Mouse (Mus musculus) heart, embryonic 12.5 days (tissue): ENCODE results near the gene Sema3b. TPM values are rescaled to one million over a fixed set of nuclear protein-coding genes. Genes with fewer than 3 reads are reported as not detected.
"Not testable (repeated sequence)": the region's sequence is repeated elsewhere in the genome, so short reads cannot be mapped to it uniquely, and the experiment has no call there.

Source experiments
- ATAC-seq: fragments of 200-750 bp; cut with Nextera tagmentation; 2 replicates; pipeline ENCODE4 v1.8.0; 2017; ENCODE audit warnings: moderate TSS enrichment, moderate library complexity; ENCODE audit not compliant: insufficient number of reproducible peaks, low FRiP score
- H3K27ac ChIP-seq: fragments of 300-500 bp; sonication (generic); 2 replicates; pipeline ENCODE4 v1.5.1; 2016; ENCODE audit warnings: mild to moderate bottlenecking, moderate library complexity; ENCODE audit not compliant: poor library complexity, severe bottlenecking
- H3K27me3 ChIP-seq: fragments of 300-500 bp; sonication (generic); replicated peaks from 2 replicates; pipeline ENCODE4 v1.6.1; 2016; ENCODE audit warnings: mild to moderate bottlenecking, moderate library complexity
- H3K36me3 ChIP-seq: fragments of 300-500 bp; sonication (generic); 2 replicates; pipeline ENCODE4 v1.6.1; 2016; ENCODE audit warnings: mild to moderate bottlenecking, moderate library complexity
- H3K4me1 ChIP-seq: fragments of 300-500 bp; sonication (generic); replicated peaks from 2 replicates; pipeline ENCODE4 v1.6.1; 2016; ENCODE audit warnings: mild to moderate bottlenecking
- H3K4me2 ChIP-seq: fragments of 300-500 bp; sonication (generic); 2 replicates; pipeline ENCODE4 v1.6.1; 2016; ENCODE audit warnings: mild to moderate bottlenecking, moderate library complexity
- H3K4me3 ChIP-seq: fragments of 300-500 bp; sonication (generic); 2 replicates; pipeline ENCODE4 v1.5.1; 2016; ENCODE audit warnings: mild to moderate bottlenecking
- H3K9ac ChIP-seq: fragments of 300-500 bp; sonication (generic); 2 replicates; pipeline ENCODE4 v1.6.1; 2016; ENCODE audit warnings: mild to moderate bottlenecking, moderate library complexity
- H3K9me3 ChIP-seq: fragments of 300-500 bp; sonication (generic); replicated peaks from 2 replicates; pipeline ENCODE4 v1.6.1; 2016; ENCODE audit warnings: mild to moderate bottlenecking, moderate library complexity
- WGBS: fragments of 180-500 bp; shearing (Covaris S2); methylation state at CpG from one replicate; pipeline ENCODE4 v1.1.7; 2016; 5-methylcytosine and 5-hydroxymethylcytosine counted together
- polyA plus RNA-seq: library from polyadenylated mRNA; unstranded; fragments of >200 nt; fragmentation: Nextera tagmentation; extraction: Ambion mirVana; gene quantifications from 2 replicates; pipeline ENCODE4 v1.2.1, GENCODE M21; 2016

The Sema3b gene
- polyA plus RNA-seq, 1 experiment from 2014 or later, result 11.2 TPM

- Histone ChIP-seq H3K36me3 (peaks cover 38% of the 10 kb centered on the region), H3K9ac (peak within 1 kb of the TSS; percentile 88), H3K4me2 (peak within 1 kb of the TSS; percentile 91), H3K4me3 (peak within 1 kb of the TSS; percentile 88), H3K27me3 (no peaks in the 10 kb centered on the region), H3K4me1 (peaks cover 70% of the 10 kb centered on the region), H3K9me3 (no peaks in the 10 kb centered on the region), H3K27ac (peak within 1 kb of the TSS; percentile 71)
- 6% methylated on average over 18 of the region's 18 CpGs for WGBS
- ATAC-seq, result no peak
These were observed 41.2 kb downstream of the Sema3b start, which contains the start of gene Hyal2 for GRCm38 (mm10) chr9:107567702-107568319. Gene Hyal2, plus strand, starts transcription at chr9:107567945.

GRCm38 (mm10) chr9:107566855-107567254 is 42.2 kb downstream of the Sema3b start:
- 45% methylated on average over 3 of the region's 3 CpGs for WGBS
- peak; percentile 29 for ATAC-seq
- peaks cover 34% of the 10 kb centered on the region for H3K36me3 ChIP-seq
- no peaks in the 10 kb centered on the region for H3K27me3 ChIP-seq
- peaks cover 63% of the 10 kb centered on the region for H3K4me1 ChIP-seq
- no peak overlapping the region for H3K9ac ChIP-seq
- peak overlapping the region; percentile 91 for H3K4me2 ChIP-seq
- H3K9me3 ChIP-seq, result no peaks in the 10 kb centered on the region
- peak overlapping the region; percentile 71 for H3K27ac ChIP-seq
- H3K4me3 ChIP-seq, result peak overlapping the region; percentile 88; the same call in 1 of the 2 replicates

- H3K4me3 ChIP-seq, result no peak overlapping the region
These were observed 42.9 kb downstream of the Sema3b start for GRCm38 (mm10) chr9:107566041-107566709.

GRCm38 (mm10) chr9:107565556-107565955 is 43.5 kb downstream of the Sema3b start:
- not testable (repeated sequence) for H3K27me3 ChIP-seq, ATAC-seq, H3K9me3 ChIP-seq
- Histone ChIP-seq H3K36me3 (peaks cover 34% of the 10 kb centered on the region), H3K27ac (0 out of 2 replicates have a peak overlapping the region, but pooled peaks have one; percentile 52), H3K4me1 (peaks cover 50% of the 10 kb centered on the region), H3K4me3 (0 out of 2 replicates have a peak overlapping the region, but pooled peaks have one; percentile 4), H3K4me2 (peak overlapping the region; percentile 37; the same call in 1 of the 2 replicates), H3K9ac (peak overlapping the region; percentile 32; the same call in 1 of the 2 replicates)
- 44% methylated on average over 5 of the region's 5 CpGs for WGBS

More at GRCm38 (mm10) chr9:107566041-107566709, 42.9 kb downstream of the Sema3b start:
- peaks cover 56% of the 10 kb centered on the region for H3K4me1 ChIP-seq
- no peaks in the 10 kb centered on the region for H3K9me3 ChIP-seq
- ATAC-seq, result no peak
- H3K4me2 ChIP-seq, result peak overlapping the region; percentile 91
- H3K36me3 ChIP-seq, result peaks cover 34% of the 10 kb centered on the region
- peak overlapping the region; percentile 71 for H3K27ac ChIP-seq
- 54% methylated on average over 15 of the region's 15 CpGs for WGBS
- 0 out of 2 replicates have a peak overlapping the region, but pooled peaks have one; percentile 5 for H3K9ac ChIP-seq
- H3K27me3 ChIP-seq, result no peaks in the 10 kb centered on the region

- Histone ChIP-seq H3K4me1 (peaks cover 42% of the 10 kb centered on the region), H3K27ac (peak within 1 kb of the TSS; percentile 78), H3K36me3 (peaks cover 54% of the 10 kb centered on the region), H3K4me3 (peak within 1 kb of the TSS; percentile 98), H3K9ac (peak within 1 kb of the TSS; percentile 91), H3K4me2 (peak within 1 kb of the TSS; percentile 91), H3K27me3 (no peaks in the 10 kb centered on the region), H3K9me3 (no peaks in the 10 kb centered on the region)
- under 1% methylated on average over 46 of the region's 46 CpGs for WGBS
- peak; percentile 93 for ATAC-seq
These were observed 45.9 kb downstream of the Sema3b start, which contains the start of gene Tusc2 for GRCm38 (mm10) chr9:107563029-107563581. Gene Tusc2, plus strand, starts transcription at chr9:107563255.

- no peaks in the 10 kb centered on the region for H3K9me3 ChIP-seq
- 60% methylated on average over 3 of the region's 3 CpGs for WGBS
These were observed 52.7 kb downstream of the Sema3b start for GRCm38 (mm10) chr9:107556346-107556745.

GRCm38 (mm10) chr9:107555701-107556100 is 53.3 kb downstream of the Sema3b start:
- Histone ChIP-seq H3K4me3 (peak overlapping the region; percentile 77), H3K27me3 (peaks cover under 1% of the 10 kb centered on the region), H3K36me3 (peaks cover 44% of the 10 kb centered on the region), H3K27ac (peak overlapping the region; percentile 96), H3K9ac (peak overlapping the region; percentile 92), H3K4me1 (peaks cover 54% of the 10 kb centered on the region), H3K9me3 (no peaks in the 10 kb centered on the region), H3K4me2 (peak overlapping the region; percentile 94)
- no peak for ATAC-seq
- WGBS, result 27% methylated on average over 2 of the region's 2 CpGs

More at GRCm38 (mm10) chr9:107556346-107556745, 52.7 kb downstream of the Sema3b start:
- peak overlapping the region; percentile 92 for H3K9ac ChIP-seq
- peak overlapping the region; percentile 77 for H3K4me3 ChIP-seq
- no peaks in the 10 kb centered on the region for H3K27me3 ChIP-seq
- peaks cover 51% of the 10 kb centered on the region for H3K36me3 ChIP-seq
- H3K4me2 ChIP-seq, result peak overlapping the region; percentile 94
- H3K27ac ChIP-seq, result peak overlapping the region; percentile 96; the same call in 1 of the 2 replicates
- no peak for ATAC-seq
- H3K4me1 ChIP-seq, result peaks cover 47% of the 10 kb centered on the region

GRCm38 (mm10) chr9:107555031-107555457 is 54.0 kb downstream of the Sema3b start:
- H3K4me2 ChIP-seq, result peak overlapping the region; percentile 94
- peaks cover 7% of the 10 kb centered on the region for H3K27me3 ChIP-seq
- H3K27ac ChIP-seq, result peak overlapping the region; percentile 96
- WGBS, result 0% methylated on average over 23 of the region's 23 CpGs
- H3K9ac ChIP-seq, result peak overlapping the region; percentile 92
- H3K9me3 ChIP-seq, result no peaks in the 10 kb centered on the region
- H3K36me3 ChIP-seq, result peaks cover 38% of the 10 kb centered on the region
- peak; percentile 20 for ATAC-seq
- peaks cover 56% of the 10 kb centered on the region for H3K4me1 ChIP-seq
- H3K4me3 ChIP-seq, result peak overlapping the region; percentile 77

- H3K9me3 ChIP-seq, result no peaks in the 10 kb centered on the region
- WGBS, result under 1% methylated on average over 53 of the region's 53 CpGs
- H3K4me1 ChIP-seq, result peaks cover 56% of the 10 kb centered on the region
- H3K36me3 ChIP-seq, result peaks cover 31% of the 10 kb centered on the region
- H3K4me2 ChIP-seq, result peak overlapping the region; percentile 94
- peak overlapping the region; percentile 77 for H3K4me3 ChIP-seq
- peaks cover 14% of the 10 kb centered on the region for H3K27me3 ChIP-seq
- peak overlapping the region; percentile 92 for H3K9ac ChIP-seq
- H3K27ac ChIP-seq, result peak overlapping the region; percentile 96
- ATAC-seq, result peak; percentile 93
These were observed 54.7 kb downstream of the Sema3b start for GRCm38 (mm10) chr9:107554319-107554825.

GRCm38 (mm10) chr9:107553541-107554318 is 55.3 kb downstream of the Sema3b start:
- Histone ChIP-seq H3K27me3 (peaks cover 20% of the 10 kb centered on the region), H3K27ac (peak overlapping the region; percentile 96), H3K9me3 (no peaks in the 10 kb centered on the region), H3K36me3 (peaks cover 25% of the 10 kb centered on the region), H3K4me2 (peak overlapping the region; percentile 94), H3K4me3 (peak overlapping the region; percentile 77), H3K4me1 (peaks cover 56% of the 10 kb centered on the region), H3K9ac (peak overlapping the region; percentile 83)
- peak; percentile 34 for ATAC-seq
- WGBS, result 7% methylated on average over 37 of the region's 37 CpGs
